Mouse (Mus musculus): ENCODE measurements around the gene Zfyve1. TPM values are rescaled to one million over a fixed set of nuclear protein-coding genes. Genes with fewer than 3 reads are reported as not detected.

The Zfyve1 gene
- polyA plus RNA-seq, 2 experiments = 17.2 to 33.8 TPM

DNA sequence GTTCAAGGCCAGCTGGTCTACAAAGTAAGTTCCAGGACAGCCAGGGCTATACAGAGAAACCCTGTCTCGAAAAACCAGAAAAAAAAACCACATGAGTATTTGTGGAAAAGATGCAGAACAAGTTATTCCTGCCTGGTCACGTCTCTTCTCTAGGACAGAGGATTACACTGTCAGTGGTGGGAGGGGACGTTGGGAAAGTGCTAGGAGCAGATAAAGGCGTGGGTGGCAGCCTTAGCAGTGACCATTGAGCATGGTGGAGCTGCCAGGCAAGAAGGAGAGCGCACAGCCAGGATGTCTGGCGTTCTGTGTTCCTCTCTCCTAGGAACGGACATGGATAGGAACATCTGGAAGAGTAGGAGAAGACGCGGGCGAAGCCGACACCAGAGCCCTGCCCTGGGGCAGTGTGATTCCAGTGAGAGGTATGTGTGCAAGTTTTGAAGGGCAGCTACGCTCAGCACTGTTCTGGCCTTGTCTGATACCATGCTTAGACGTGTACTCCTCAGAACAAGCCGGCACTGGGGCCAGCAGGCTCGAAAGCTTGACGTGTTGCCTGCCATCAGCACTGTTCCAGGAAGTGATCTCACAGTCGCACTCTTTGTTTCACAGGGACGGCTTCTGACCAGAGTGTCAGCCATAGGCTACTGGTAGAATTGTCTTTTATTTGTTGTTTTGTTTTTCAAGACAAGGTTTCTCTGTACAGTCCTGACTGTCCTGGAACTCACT lies 71.0 kb downstream of the Zfyve1 start:
- ATAC-seq (ENCODE audit: low FRiP score, low read depth) (no peak), DNase-seq (ENCODE audit: low spot score) (no peak)
- Histone ChIP-seq H3K9ac (ENCODE audit: low read depth, low read length, severe bottlenecking) (no peak overlapping the region), H3K4me3 (replicated peaks; ENCODE audit: low read length) (no peak overlapping the region), H3K9me3 (ENCODE audit: control insufficient read depth, low read length) (no peaks in the 10 kb centered on the region), H3K27me3 (ENCODE audit: control insufficient read depth, insufficient read depth, low read length) (no peaks in the 10 kb centered on the region), H3K4me2 (replicated peaks; ENCODE audit: low read depth, low read length, severe bottlenecking) (no peak overlapping the region), H3K4me1 (ENCODE audit: control insufficient read depth, insufficient read depth, low read length) (peaks cover 5% of the 10 kb centered on the region; the same call in 1 of the 2 replicates), H3K36me3 (ENCODE audit: control insufficient read depth, insufficient read depth, low read length) (peaks cover 6% of the 10 kb centered on the region), H3K27ac (replicated peaks; ENCODE audit: low read depth, low read length) (no peak overlapping the region)
- 74% methylated on average over 18 of the region's 18 CpGs for WGBS
- TF ChIP-seq POLR2A (IDR thresholded peaks at IDR 0.05; ENCODE audit: borderline replicate concordance, extremely low read depth, insufficient read depth, insufficient read length) = no peak

DNA sequence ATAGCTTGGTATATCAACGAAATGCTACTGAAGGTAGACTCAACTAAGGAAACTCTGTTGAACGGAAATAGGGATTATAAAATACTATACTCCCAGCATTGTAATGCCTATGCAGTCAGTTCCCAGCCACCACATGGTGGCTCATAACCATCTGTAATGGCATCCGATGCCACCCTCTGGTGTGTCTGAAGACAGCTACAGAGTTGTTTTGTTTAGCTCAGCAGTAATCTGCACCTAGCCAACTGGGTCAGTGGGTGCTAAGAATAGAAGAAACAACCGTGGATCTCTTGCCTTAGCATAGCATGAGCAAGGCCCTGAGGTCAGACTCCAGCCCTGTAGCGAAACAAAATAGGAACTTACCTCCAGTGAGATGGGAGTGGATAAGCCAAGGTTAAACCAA lies 72.7 kb downstream of the Zfyve1 start:
- TF ChIP-seq POLR2A (IDR thresholded peaks at IDR 0.05; ENCODE audit: borderline replicate concordance, extremely low read depth, insufficient read depth, insufficient read length) = no peak
- 84% methylated on average over 5 of the region's 5 CpGs for WGBS
- Histone ChIP-seq H3K9me3 (ENCODE audit: control insufficient read depth, low read length) (no peaks in the 10 kb centered on the region), H3K4me3 (replicated peaks; ENCODE audit: low read length) (no peak overlapping the region), H3K36me3 (ENCODE audit: control insufficient read depth, insufficient read depth, low read length) (no peaks in the 10 kb centered on the region), H3K9ac (ENCODE audit: low read depth, low read length, severe bottlenecking) (no peak overlapping the region), H3K27me3 (ENCODE audit: control insufficient read depth, insufficient read depth, low read length) (no peaks in the 10 kb centered on the region), H3K4me2 (replicated peaks; ENCODE audit: low read depth, low read length, severe bottlenecking) (no peak overlapping the region), H3K4me1 (ENCODE audit: control insufficient read depth, insufficient read depth, low read length) (peaks cover 5% of the 10 kb centered on the region; the same call in 1 of the 2 replicates), H3K27ac (replicated peaks; ENCODE audit: low read depth, low read length) (no peak overlapping the region)
- ATAC-seq (ENCODE audit: low FRiP score, low read depth) (no peak), DNase-seq (ENCODE audit: low spot score) (no peak)

DNA sequence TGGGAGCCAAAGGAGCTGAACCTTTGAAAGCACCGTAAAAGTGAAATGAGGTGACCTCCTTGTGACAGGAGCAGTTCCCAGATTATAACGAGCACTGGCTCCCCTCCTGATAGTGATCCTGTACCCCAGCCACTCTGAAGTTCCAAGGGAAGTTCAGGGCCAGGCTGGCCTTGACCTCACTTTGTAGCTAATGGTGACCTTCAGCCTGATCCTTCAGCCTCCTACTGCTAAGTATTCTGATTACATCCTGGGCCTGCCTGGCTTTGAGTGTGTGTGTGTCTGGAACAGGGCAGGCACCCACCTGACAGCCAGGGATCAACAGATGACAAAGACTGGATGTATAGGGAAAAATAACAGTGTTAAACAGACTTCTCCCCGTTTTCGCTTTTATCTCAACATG lies 73.1 kb downstream of the Zfyve1 start:
- whole genome bisulfite sequencing = 62% methylated on average over 4 of the region's 4 CpGs
- H3K4me2 ChIP-seq (replicated peaks; ENCODE audit: low read depth, low read length, severe bottlenecking) = no peak overlapping the region
- H3K9me3 ChIP-seq (ENCODE audit: control insufficient read depth, low read length) = no peaks in the 10 kb centered on the region
- no peak for TF ChIP-seq POLR2A (IDR thresholded peaks at IDR 0.05; ENCODE audit: borderline replicate concordance, extremely low read depth, insufficient read depth, insufficient read length)
- no peak overlapping the region for H3K9ac ChIP-seq (ENCODE audit: low read depth, low read length, severe bottlenecking)
- no peaks in the 10 kb centered on the region for H3K27me3 ChIP-seq (ENCODE audit: control insufficient read depth, insufficient read depth, low read length)
- ATAC-seq (ENCODE audit: low FRiP score, low read depth) (no peak), DNase-seq (ENCODE audit: low spot score) (no peak)
- no peaks in the 10 kb centered on the region for H3K36me3 ChIP-seq (ENCODE audit: control insufficient read depth, insufficient read depth, low read length)
- peaks cover 5% of the 10 kb centered on the region; the same call in 1 of the 2 replicates for H3K4me1 ChIP-seq (ENCODE audit: control insufficient read depth, insufficient read depth, low read length)
- no peak overlapping the region for H3K27ac ChIP-seq (replicated peaks; ENCODE audit: low read depth, low read length)
- H3K4me3 ChIP-seq (replicated peaks; ENCODE audit: low read length) = no peak overlapping the region

DNA sequence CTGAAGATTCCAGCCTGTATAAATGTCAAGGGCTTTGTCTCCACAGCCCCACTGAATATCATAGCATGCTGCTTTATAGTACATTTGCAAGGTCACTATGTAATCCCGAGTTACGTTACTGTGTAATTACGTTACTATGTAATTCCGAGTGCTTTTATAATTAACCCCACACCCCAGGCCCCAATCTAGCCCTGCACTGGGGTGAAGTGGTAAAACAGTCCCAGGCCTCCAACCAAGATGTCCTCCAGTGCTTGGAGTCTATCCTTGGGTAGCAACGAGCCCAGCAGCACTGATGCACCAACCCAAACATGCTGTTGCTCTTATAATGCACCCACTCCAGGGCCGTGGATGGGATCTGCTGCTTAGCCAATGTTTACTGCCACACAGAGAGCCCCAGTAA lies 74.0 kb downstream of the Zfyve1 start:
- DNase-seq (ENCODE audit: low spot score) (no peak), ATAC-seq (ENCODE audit: low FRiP score, low read depth) (no peak)
- Histone ChIP-seq H3K4me2 (replicated peaks; ENCODE audit: low read depth, low read length, severe bottlenecking) (no peak overlapping the region), H3K9ac (ENCODE audit: low read depth, low read length, severe bottlenecking) (no peak overlapping the region), H3K36me3 (ENCODE audit: control insufficient read depth, insufficient read depth, low read length) (no peaks in the 10 kb centered on the region), H3K4me3 (replicated peaks; ENCODE audit: low read length) (no peak overlapping the region), H3K9me3 (ENCODE audit: control insufficient read depth, low read length) (no peaks in the 10 kb centered on the region), H3K4me1 (ENCODE audit: control insufficient read depth, insufficient read depth, low read length) (peaks cover 5% of the 10 kb centered on the region; the same call in 1 of the 2 replicates), H3K27ac (replicated peaks; ENCODE audit: low read depth, low read length) (no peak overlapping the region), H3K27me3 (ENCODE audit: control insufficient read depth, insufficient read depth, low read length) (no peaks in the 10 kb centered on the region)
- TF ChIP-seq POLR2A (IDR thresholded peaks at IDR 0.05; ENCODE audit: borderline replicate concordance, extremely low read depth, insufficient read depth, insufficient read length) = no peak
- 68% methylated on average over 6 of the region's 6 CpGs for WGBS

DNA sequence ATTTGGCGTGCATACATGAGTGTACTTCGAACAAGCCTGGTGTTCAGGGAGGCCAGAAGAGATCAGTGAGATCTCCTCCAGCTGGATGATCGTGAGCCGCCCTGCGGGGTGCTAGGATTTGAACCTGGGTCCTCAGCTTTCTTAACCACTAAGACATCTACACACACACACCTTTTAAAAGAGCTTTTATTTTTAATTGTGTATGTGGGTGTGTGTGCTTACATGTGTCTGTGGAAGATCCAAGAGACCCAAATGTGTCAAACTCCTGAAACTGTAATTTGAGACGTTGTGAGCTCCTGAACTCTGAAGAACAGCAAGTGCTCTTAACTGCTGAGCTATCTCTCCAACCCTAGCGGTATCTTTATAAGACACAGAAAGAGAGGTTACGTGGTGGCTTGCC lies 75.9 kb downstream of the Zfyve1 start:
- H3K27me3 ChIP-seq (ENCODE audit: control insufficient read depth, insufficient read depth, low read length) = no peaks in the 10 kb centered on the region
- WGBS = 47% methylated on average over 8 of the region's 8 CpGs
- no peak for DNase-seq (ENCODE audit: low spot score)
- H3K36me3 ChIP-seq (ENCODE audit: control insufficient read depth, insufficient read depth, low read length) = no peaks in the 10 kb centered on the region
- no peak for TF ChIP-seq POLR2A (IDR thresholded peaks at IDR 0.05; ENCODE audit: borderline replicate concordance, extremely low read depth, insufficient read depth, insufficient read length)
- peak overlapping the region; percentile 44 for H3K9ac ChIP-seq (ENCODE audit: low read depth, low read length, severe bottlenecking)
- no peak for ATAC-seq (ENCODE audit: low FRiP score, low read depth)
- H3K27ac ChIP-seq (replicated peaks; ENCODE audit: low read depth, low read length) = no peak overlapping the region
- H3K4me2 ChIP-seq (replicated peaks; ENCODE audit: low read depth, low read length, severe bottlenecking) = peak overlapping the region; percentile 53
- H3K9me3 ChIP-seq (ENCODE audit: control insufficient read depth, low read length) = no peaks in the 10 kb centered on the region
- H3K4me3 ChIP-seq (replicated peaks; ENCODE audit: low read length) = peak overlapping the region; percentile 58
- peaks cover 5% of the 10 kb centered on the region; the same call in 1 of the 2 replicates for H3K4me1 ChIP-seq (ENCODE audit: control insufficient read depth, insufficient read depth, low read length)
